Mouse (Mus musculus) C2C12 (cell line): ENCODE results near the gene Hmmr. TPM values are rescaled to one million over a fixed set of nuclear protein-coding genes. Genes with fewer than 3 reads are reported as not detected.
A peak's percentile ranks its signal among the peaks of the same experiment; 100 is the strongest.
"Not testable (repeated sequence)": the region's sequence is repeated elsewhere in the genome, so short reads cannot be mapped to it uniquely, and the experiment has no call there.

ENCODE experiments used
- H3K27me3 ChIP-seq: one replicate; pipeline ENCODE4 v1.6.1; 2011; ENCODE audit not compliant: control insufficient read depth, insufficient read depth, insufficient read length
- H3K36me3 ChIP-seq: one replicate; pipeline ENCODE4 v1.6.1; 2011; ENCODE audit not compliant: control insufficient read depth, insufficient read depth
- H3K4me3 ChIP-seq: one replicate; pipeline ENCODE4 v1.5.1; 2011; ENCODE audit warnings: mild to moderate bottlenecking, control low read depth; ENCODE audit not compliant: poor library complexity, insufficient read depth, severe bottlenecking
- H3K79me2 ChIP-seq: one replicate; pipeline ENCODE4 v1.6.1; 2011; ENCODE audit not compliant: control insufficient read depth, insufficient read depth
- H3K79me3 ChIP-seq: one replicate; pipeline ENCODE4 v1.6.1; 2011; ENCODE audit warnings: low read depth, control low read depth
- H3ac ChIP-seq: one replicate; pipeline ENCODE3; 2011; ENCODE audit warnings: low read depth; ENCODE audit not compliant: control insufficient read depth, insufficient read length
- CEBPB ChIP-seq: IDR thresholded peaks from one replicate; pipeline ENCODE4 v1.6.1; 2011; ENCODE audit warnings: low read depth, mild to moderate bottlenecking, control low read depth, moderate library complexity
- CTCF ChIP-seq: IDR thresholded peaks from one replicate; pipeline ENCODE4 v1.5.1; 2011; ENCODE audit not compliant: control insufficient read depth, insufficient read depth, insufficient read length
- FOSL1 ChIP-seq: IDR thresholded peaks from one replicate; pipeline ENCODE4 v1.8.0; 2011; ENCODE audit warnings: mild to moderate bottlenecking, low read length; ENCODE audit not compliant: poor library complexity, insufficient read depth, severe bottlenecking
- MAX ChIP-seq: IDR thresholded peaks from one replicate; pipeline ENCODE4 v1.6.1; 2011; ENCODE audit warnings: mild to moderate bottlenecking, control low read depth
- MYOD1 ChIP-seq: IDR thresholded peaks from one replicate; pipeline ENCODE4 v1.6.1; 2011; ENCODE audit warnings: low read depth; ENCODE audit not compliant: control insufficient read depth, insufficient read length
- MYOG ChIP-seq: IDR thresholded peaks from one replicate; pipeline ENCODE4 v1.6.1; 2011; ENCODE audit not compliant: control insufficient read depth, insufficient read length; ENCODE audit errors: extremely low read depth
- USF1 ChIP-seq: IDR thresholded peaks from one replicate; pipeline ENCODE4 v1.6.1; 2011; ENCODE audit warnings: low read depth, mild to moderate bottlenecking, control low read depth, moderate library complexity
- polyA plus RNA-seq: library from polyadenylated mRNA; unstranded; fragments of >200 nt; fragmentation: generic; extraction: Trizol; gene quantifications from one replicate; pipeline ENCODE4 v1.2.1, GENCODE M21; 2012; ENCODE audit warnings: missing spikeins

Hmmr gene
- polyA plus RNA-seq, 1 experiment, result 14.4 TPM

DNA sequence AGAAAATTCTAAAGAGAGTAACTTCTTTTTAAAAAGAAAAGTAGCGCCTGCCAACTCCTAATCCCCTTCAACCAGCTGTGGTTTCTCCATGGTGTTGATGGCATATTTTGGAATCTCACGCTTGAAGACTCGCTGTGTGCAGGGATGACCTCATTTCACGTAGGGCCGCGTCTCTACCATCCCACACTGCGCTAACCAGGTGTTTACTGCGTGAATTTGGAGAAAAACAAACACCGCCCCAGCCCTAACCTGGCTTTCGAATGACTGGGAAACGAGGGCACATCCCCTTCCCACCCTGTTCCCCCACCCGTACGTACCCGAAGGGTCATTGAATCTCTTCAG, 254 bp downstream of the Hmmr start:
- H3K27me3 ChIP-seq, result no peaks in the 10 kb centered on the region
- H3K79me2 ChIP-seq, result peaks cover 82% of the 10 kb centered on the region
- peak overlapping the region; percentile 96 for H3K4me3 ChIP-seq
- H3K79me3 ChIP-seq, result peaks cover 69% of the 10 kb centered on the region
- TF ChIP-seq MYOG, result no peak
- no peak for TF ChIP-seq USF1
- TF ChIP-seq FOSL1, result no peak
- TF ChIP-seq CEBPB, result no peak
- TF ChIP-seq MAX, result no peak
- no peak for TF ChIP-seq CTCF
- TF ChIP-seq MYOD1, result no peak
- peak overlapping the region; percentile 86 for H3ac ChIP-seq
- H3K36me3 ChIP-seq, result peaks cover 39% of the 10 kb centered on the region

DNA sequence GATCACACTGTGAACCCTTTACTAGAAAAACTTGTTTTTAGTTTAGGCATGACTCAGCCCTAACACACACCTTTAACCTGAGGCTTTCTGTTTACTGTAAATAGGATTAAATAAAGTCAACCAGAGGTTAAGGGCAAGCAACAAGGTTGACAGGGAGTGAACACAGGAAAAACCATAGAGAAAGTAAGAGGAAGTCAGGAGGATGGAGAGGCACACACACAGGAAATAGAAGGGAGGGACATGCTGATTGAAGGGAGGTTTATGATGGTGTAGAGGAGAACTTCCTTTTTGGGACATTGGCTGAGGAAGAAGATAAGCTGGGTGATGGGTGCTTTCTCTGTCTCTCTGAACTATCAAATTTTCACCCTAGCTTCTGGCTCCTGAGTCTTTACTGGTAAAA, 14.9 kb downstream of the Hmmr start:
- no peaks in the 10 kb centered on the region for H3K79me2 ChIP-seq
- no peak for TF ChIP-seq USF1
- TF ChIP-seq FOSL1, result no peak
- no peak for TF ChIP-seq MYOG
- no peak for TF ChIP-seq CEBPB
- no peak for TF ChIP-seq MAX
- no peak for TF ChIP-seq CTCF
- TF ChIP-seq MYOD1, result no peak
- no peaks in the 10 kb centered on the region for H3K27me3 ChIP-seq
- H3K36me3 ChIP-seq, result peaks cover 97% of the 10 kb centered on the region
- H3ac ChIP-seq, result no peak overlapping the region
- no peak overlapping the region for H3K4me3 ChIP-seq
- H3K79me3 ChIP-seq, result peaks cover 3% of the 10 kb centered on the region

DNA sequence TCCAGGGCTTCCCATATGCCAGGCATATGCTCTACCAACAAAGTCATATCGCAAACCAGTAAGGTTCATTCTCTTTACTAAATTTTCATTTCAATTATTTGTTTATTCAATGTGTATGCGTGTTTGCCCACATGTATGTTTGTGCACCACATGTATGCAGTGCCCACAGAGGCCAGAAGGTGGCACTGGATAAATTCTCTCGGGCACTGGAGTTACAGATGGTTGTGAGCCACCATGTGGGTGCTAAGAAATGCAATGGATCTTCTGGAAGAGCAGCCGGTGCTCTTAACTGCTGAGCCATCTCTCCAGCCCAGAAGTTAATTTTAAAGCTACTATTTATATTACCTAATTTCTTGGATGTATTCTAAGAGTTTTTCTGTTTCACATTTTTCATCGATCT, 17.7 kb downstream of the Hmmr start:
- Histone ChIP-seq H3ac (no peak overlapping the region), H3K4me3 (no peak overlapping the region), H3K36me3 (peaks cover 96% of the 10 kb centered on the region), H3K79me3 (peaks cover 2% of the 10 kb centered on the region), H3K27me3 (no peaks in the 10 kb centered on the region), H3K79me2 (no peaks in the 10 kb centered on the region)
- TF ChIP-seq MYOD1, result no peak
- TF ChIP-seq CEBPB, result no peak
- no peak for TF ChIP-seq FOSL1
- TF ChIP-seq MAX, result no peak
- no peak for TF ChIP-seq USF1
- TF ChIP-seq CTCF, result no peak
- no peak for TF ChIP-seq MYOG

DNA sequence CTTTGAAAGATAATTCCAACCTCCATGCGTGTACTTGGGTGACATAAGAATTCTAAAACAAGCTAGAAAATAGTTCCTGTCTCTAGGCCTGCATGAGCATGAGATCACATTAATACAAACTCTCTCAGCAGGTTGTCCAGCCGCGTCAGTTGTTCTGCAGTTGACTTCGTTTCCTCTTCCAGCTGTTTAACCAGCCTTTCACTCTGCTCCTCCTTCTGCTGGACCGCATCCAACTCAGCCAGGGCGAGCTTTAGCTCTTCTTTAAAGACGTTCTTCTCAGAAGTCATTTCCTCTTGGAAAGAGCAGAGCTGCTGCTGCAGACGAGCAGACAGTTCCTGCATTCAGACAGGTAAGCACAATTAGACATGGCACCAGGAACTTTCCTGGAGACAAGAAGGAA, 19.4 kb downstream of the Hmmr start:
- Histone ChIP-seq H3K4me3 (no peak overlapping the region), H3K79me3 (peaks cover 2% of the 10 kb centered on the region), H3ac (no peak overlapping the region), H3K27me3 (no peaks in the 10 kb centered on the region), H3K79me2 (no peaks in the 10 kb centered on the region), H3K36me3 (peaks cover 98% of the 10 kb centered on the region)
- TF ChIP-seq FOSL1, result no peak
- no peak for TF ChIP-seq MYOD1
- TF ChIP-seq MAX, result no peak
- no peak for TF ChIP-seq MYOG
- TF ChIP-seq CEBPB, result no peak
- no peak for TF ChIP-seq USF1
- no peak for TF ChIP-seq CTCF

DNA sequence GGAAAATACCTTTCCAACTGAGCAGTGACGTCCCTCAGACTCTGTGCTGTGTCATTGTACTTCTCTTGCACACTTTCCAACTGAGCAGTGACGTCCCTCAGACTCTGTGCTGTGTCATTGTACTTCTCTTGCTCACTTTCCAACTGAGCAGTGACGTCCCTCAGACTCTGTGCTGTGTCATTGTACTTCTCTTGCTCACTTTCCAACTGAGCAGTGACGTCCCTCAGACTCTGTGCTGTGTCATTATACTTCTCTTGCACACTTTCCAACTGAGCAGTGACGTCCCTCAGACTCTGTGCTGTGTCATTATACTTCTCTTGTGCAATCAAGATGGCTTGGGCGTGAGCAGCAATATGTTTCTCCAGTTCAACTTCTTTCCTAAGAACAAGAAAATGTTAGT, 23.3 kb downstream of the Hmmr start:
- H3K36me3 ChIP-seq, result peaks cover 99% of the 10 kb centered on the region
- H3K27me3 ChIP-seq, H3K4me3 ChIP-seq, H3K79me2 ChIP-seq, H3ac ChIP-seq, H3K79me3 ChIP-seq: not testable (repeated sequence)

DNA sequence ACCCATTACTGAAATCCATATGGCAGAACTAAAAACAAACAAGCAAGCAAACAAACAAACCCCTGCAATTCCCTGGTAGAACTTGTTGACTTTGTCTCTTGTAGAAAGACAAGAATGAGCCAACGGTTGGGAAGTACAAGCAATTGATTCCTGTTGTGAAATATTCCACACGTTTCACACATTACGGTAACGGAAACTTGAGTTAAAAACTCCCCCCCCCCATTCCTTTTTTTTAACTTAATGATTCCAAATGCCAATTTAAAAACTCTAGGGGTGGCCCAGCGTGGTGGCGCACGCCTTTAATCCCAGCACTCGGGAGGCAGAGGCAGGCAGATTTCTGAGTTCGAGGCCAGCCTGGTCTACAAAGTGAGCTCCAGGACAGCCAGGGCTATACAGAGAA, 38.1 kb downstream of the Hmmr start, which contains the start of gene Mat2b:
TSS of gene Mat2b (minus strand) at position 101 of the 400 bp plus-strand sequence.
- Histone ChIP-seq H3K79me3 (peaks cover 19% of the 10 kb centered on the region), H3ac (peak within 1 kb of the TSS; percentile 63), H3K4me3 (peak within 1 kb of the TSS; percentile 37), H3K27me3 (no peaks in the 10 kb centered on the region), H3K36me3 (no peaks in the 10 kb centered on the region), H3K79me2 (peaks cover 31% of the 10 kb centered on the region)
- TF ChIP-seq CTCF (no peak), FOSL1 (no peak), USF1 (no peak), MYOG (no peak), MAX (no peak), MYOD1 (no peak), CEBPB (no peak)
